Mouse (Mus musculus): Measurements from ENCODE around the gene Pde7b. TPM values are rescaled to one million over a fixed set of nuclear protein-coding genes. Genes with fewer than 3 reads are reported as not detected.

Gene Pde7b
- polyA plus RNA-seq, 2 experiments: 0.22 to 0.39 TPM

GRCm38 (mm10) chr10:20630122-20630521 lies 94.8 kb downstream of the Pde7b start:
- no peak overlapping the region for H3K9ac ChIP-seq (replicated peaks)
- no peak for ATAC-seq (ENCODE audit: insufficient read depth)
- H3K27ac ChIP-seq: no peak overlapping the region
- H3K36me3 ChIP-seq (replicated peaks; ENCODE audit: control insufficient read depth, insufficient read depth, low read depth): no peaks in the 10 kb centered on the region
- 66% methylated on average over 7 of the region's 7 CpGs for WGBS (ENCODE audit: insufficient replicate concordance)
- H3K4me2 ChIP-seq (ENCODE audit: low read depth): no peak overlapping the region
- no peak for DNase-seq (ENCODE audit: low read depth in 3 of 3, low spot score in 3 of 3)
- H3K4me1 ChIP-seq (replicated peaks; ENCODE audit: control insufficient read depth in 2 of 2, insufficient read depth in 2 of 2, low read length in 1 of 2): peaks cover 0 to 2% of the 10 kb centered on the region in 2 experiments; a peak in 1 of 4 replicates
- H3K4me3 ChIP-seq (ENCODE audit: insufficient read depth in 1 of 2, low read depth in 2 of 2, low read length in 2 of 2): no peak overlapping the region
- no peaks in the 10 kb centered on the region for H3K9me3 ChIP-seq (ENCODE audit: control insufficient read depth, low read length)
- TF ChIP-seq CTCF (IDR thresholded peaks at IDR 0.05; ENCODE audit: low read depth) (no peak), EP300 (IDR thresholded peaks at IDR 0.05; ENCODE audit: low read depth) (no peak)
- no peaks in the 10 kb centered on the region for H3K27me3 ChIP-seq (ENCODE audit: control insufficient read depth, insufficient read depth, low read length)

GRCm38 (mm10) chr10:20625702-20626375 lies 99.0 kb downstream of the Pde7b start:
- TF ChIP-seq CTCF (IDR thresholded peaks at IDR 0.05; ENCODE audit: low read depth) (no peak), EP300 (IDR thresholded peaks at IDR 0.05; ENCODE audit: low read depth) (peak; percentile 64)
- H3K4me3 ChIP-seq (ENCODE audit: insufficient read depth in 1 of 2, low read depth in 2 of 2, low read length in 2 of 2): no peak overlapping the region
- H3K27ac ChIP-seq: no peak overlapping the region
- H3K4me2 ChIP-seq (ENCODE audit: low read depth): no peak overlapping the region
- H3K36me3 ChIP-seq (replicated peaks; ENCODE audit: control insufficient read depth, insufficient read depth, low read depth): no peaks in the 10 kb centered on the region
- H3K9ac ChIP-seq (replicated peaks): no peak overlapping the region
- DNase-seq (ENCODE audit: low read depth in 3 of 3, low spot score in 3 of 3): no peak
- WGBS (ENCODE audit: insufficient replicate concordance): 56% methylated on average over 16 of the region's 16 CpGs
- peaks cover 0 to 10% of the 10 kb centered on the region in 2 experiments; a peak in 2 of 4 replicates for H3K4me1 ChIP-seq (replicated peaks; ENCODE audit: control insufficient read depth in 2 of 2, insufficient read depth in 2 of 2, low read length in 1 of 2)
- no peaks in the 10 kb centered on the region for H3K27me3 ChIP-seq (ENCODE audit: control insufficient read depth, insufficient read depth, low read length)
- peak; percentile 70; the same call in 1 of the 2 replicates for ATAC-seq (ENCODE audit: insufficient read depth)
- H3K9me3 ChIP-seq (ENCODE audit: control insufficient read depth, low read length): no peaks in the 10 kb centered on the region

GRCm38 (mm10) chr10:20621661-20622454 lies 103.0 kb downstream of the Pde7b start:
- ATAC-seq (ENCODE audit: insufficient read depth): no peak
- no peak overlapping the region for H3K27ac ChIP-seq

GRCm38 (mm10) chr10:20606007-20606406 lies 118.9 kb downstream of the Pde7b start:
- Histone ChIP-seq H3K9ac (replicated peaks) (no peak overlapping the region), H3K4me3 (ENCODE audit: insufficient read depth in 1 of 2, low read depth in 2 of 2, low read length in 2 of 2) (no peak overlapping the region), H3K4me2 (ENCODE audit: low read depth) (no peak overlapping the region), H3K36me3 (replicated peaks; ENCODE audit: control insufficient read depth, insufficient read depth, low read depth) (no peaks in the 10 kb centered on the region), H3K27me3 (ENCODE audit: control insufficient read depth, insufficient read depth, low read length) (no peaks in the 10 kb centered on the region), H3K4me1 (replicated peaks; ENCODE audit: control insufficient read depth in 2 of 2, insufficient read depth in 2 of 2, low read length in 1 of 2) (no peaks in the 10 kb centered on the region), H3K9me3 (ENCODE audit: control insufficient read depth, low read length) (no peaks in the 10 kb centered on the region), H3K27ac (no peak overlapping the region)
- WGBS (ENCODE audit: insufficient replicate concordance): 57% methylated on average over 2 of the region's 2 CpGs
- no peak for TF ChIP-seq CTCF (IDR thresholded peaks at IDR 0.05; ENCODE audit: low read depth)
- no peak for TF ChIP-seq EP300 (IDR thresholded peaks at IDR 0.05; ENCODE audit: low read depth)
- DNase-seq (ENCODE audit: low read depth in 3 of 3, low spot score in 3 of 3) (no peak), ATAC-seq (ENCODE audit: insufficient read depth) (no peak)

More at GRCm38 (mm10) chr10:20621661-20622454, 103.0 kb downstream of the Pde7b start:
- no peak for DNase-seq (ENCODE audit: low read depth in 3 of 3, low spot score in 3 of 3)
- 53% methylated on average over 8 of the region's 8 CpGs for WGBS (ENCODE audit: insufficient replicate concordance)
- Histone ChIP-seq H3K4me3 (ENCODE audit: insufficient read depth in 1 of 2, low read depth in 2 of 2, low read length in 2 of 2) (no peak overlapping the region), H3K4me2 (ENCODE audit: low read depth) (no peak overlapping the region), H3K36me3 (replicated peaks; ENCODE audit: control insufficient read depth, insufficient read depth, low read depth) (no peaks in the 10 kb centered on the region), H3K9me3 (ENCODE audit: control insufficient read depth, low read length) (no peaks in the 10 kb centered on the region), H3K4me1 (replicated peaks; ENCODE audit: control insufficient read depth in 2 of 2, insufficient read depth in 2 of 2, low read length in 1 of 2) (peaks cover 0 to 10% of the 10 kb centered on the region in 2 experiments; a peak in 2 of 4 replicates), H3K9ac (replicated peaks) (no peak overlapping the region), H3K27me3 (ENCODE audit: control insufficient read depth, insufficient read depth, low read length) (no peaks in the 10 kb centered on the region)
- TF ChIP-seq CTCF (IDR thresholded peaks at IDR 0.05; ENCODE audit: low read depth) (no peak), EP300 (IDR thresholded peaks at IDR 0.05; ENCODE audit: low read depth) (no peak)
